Mouse (Mus musculus) gastrocnemius, adult 2 months (tissue): ENCODE results near the gene Ptger4. TPM values are rescaled to one million over a fixed set of nuclear protein-coding genes. Genes with fewer than 3 reads are reported as not detected.

Experiments used
- DNase-seq: peaks from one replicate; pipeline ENCODE4 v3.0.0; 2022
- H3K27ac ChIP-seq: fragments of 200-600 bp; 2 replicates; pipeline ENCODE4 v1.8.1; 2022; ENCODE audit warnings: mild to moderate bottlenecking
- H3K4me3 ChIP-seq: fragments of 200-600 bp; 2 replicates; pipeline ENCODE4 v1.8.1; 2022; ENCODE audit warnings: mild to moderate bottlenecking, moderate library complexity
- CTCF ChIP-seq: fragments of 200-600 bp; IDR thresholded peaks from 2 replicates; pipeline ENCODE4 v1.8.1; 2022; ENCODE audit warnings: antibody characterized with exemption, mild to moderate bottlenecking, moderate library complexity
- intact Hi-C: fragments of 180-260 bp; cut with DNase I; formaldehyde crosslinking; loops from one replicate; pipeline ENCODE4 v1.15.1; 2025
- long read RNA-seq, 2 experiments: library from polyadenylated mRNA; stranded (forward); transcript quantifications; one replicate each; pipeline ENCODE4 v2.0.0; 2021
- total RNA-seq, 2 experiments: library from RNA; stranded (reverse); gene quantifications; 2 replicates each; pipeline ENCODE4 v1.2.3; 2021

Ptger4 gene
- 1 to 10 TPM; 1.2 to 1.9 TPM for total RNA-seq
- long read RNA-seq, experiment 1, result 0 reads
- long read RNA-seq, experiment 2, partial matches to known transcripts, result 0 of 7 reads
- long read RNA-seq, experiment 2, other reads (novel, unspliced or antisense), result 6 of 7 reads

- Histone ChIP-seq H3K4me3 (peak within 1 kb of the TSS; percentile 92), H3K27ac (peak within 1 kb of the TSS; percentile 85)
- peak; percentile 95 for DNase-seq
- TF ChIP-seq CTCF, result no peak
- intact Hi-C loops, result no loop called here
Observed at GRCm38 (mm10) chr15:5243959-5244905, at the start of gene Ptger4. TSS of gene Ptger4 (minus strand) at chr15:5244187.

DNA sequence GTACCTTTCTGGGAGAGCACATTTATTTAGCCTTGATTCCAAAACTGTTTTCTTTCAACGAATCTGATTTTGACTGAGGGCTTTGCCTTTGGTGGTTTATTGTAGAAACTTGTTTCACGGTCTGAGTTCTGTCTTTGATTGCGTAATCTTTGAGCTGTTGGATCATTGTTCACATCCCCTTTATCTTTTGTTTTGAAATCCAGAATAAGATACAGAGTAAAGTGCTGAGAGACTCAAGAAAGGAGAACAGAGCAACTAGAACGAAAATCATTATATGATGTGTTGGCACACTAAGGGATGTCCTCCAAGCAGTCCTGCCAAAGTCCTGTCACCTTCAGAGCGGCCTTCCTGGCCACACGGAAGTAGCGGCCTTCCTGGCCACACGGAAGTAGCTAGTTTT, 44.4 kb upstream of the Ptger4 start:
- DNase-seq, result no peak
- intact Hi-C loops, result no loop called here
- TF ChIP-seq CTCF, result no peak
- H3K27ac ChIP-seq, result no peak overlapping the region
- no peak overlapping the region for H3K4me3 ChIP-seq

DNA sequence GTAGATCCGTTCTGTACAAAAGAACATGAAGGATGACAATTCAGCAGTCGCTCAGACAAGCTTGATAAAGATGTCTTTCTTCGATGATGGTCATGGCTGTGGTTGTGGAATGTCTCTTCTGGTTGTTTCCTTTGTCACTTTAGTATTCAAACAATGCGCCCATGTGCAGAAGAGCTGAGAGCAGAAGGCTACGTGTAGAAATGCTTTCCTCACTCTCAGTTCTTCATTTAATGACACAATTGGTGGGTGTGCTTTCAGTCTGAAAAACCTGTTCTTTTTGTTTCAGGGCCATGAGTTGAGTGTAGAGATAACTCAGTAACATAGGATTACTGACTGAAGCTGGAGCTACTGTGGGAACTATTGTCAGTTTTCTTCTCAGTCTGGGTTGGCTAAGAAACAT, 43.1 kb upstream of the Ptger4 start:
- no peak overlapping the region for H3K4me3 ChIP-seq
- intact Hi-C loops, result no loop called here
- no peak overlapping the region for H3K27ac ChIP-seq
- DNase-seq, result no peak
- no peak for TF ChIP-seq CTCF

- no peak for DNase-seq
- Histone ChIP-seq H3K4me3 (no peak overlapping the region), H3K27ac (no peak overlapping the region)
- no peak for TF ChIP-seq CTCF
- intact Hi-C loops, result no loop called here
Observed at GRCm38 (mm10) chr15:5281316-5281715, 37.3 kb upstream of the Ptger4 start.

- intact Hi-C loops, result no loop called here
- Histone ChIP-seq H3K27ac (peak overlapping the region; percentile 61), H3K4me3 (no peak overlapping the region)
- no peak for TF ChIP-seq CTCF
- no peak for DNase-seq
Observed at GRCm38 (mm10) chr15:5279831-5280230, 35.8 kb upstream of the Ptger4 start.

DNA sequence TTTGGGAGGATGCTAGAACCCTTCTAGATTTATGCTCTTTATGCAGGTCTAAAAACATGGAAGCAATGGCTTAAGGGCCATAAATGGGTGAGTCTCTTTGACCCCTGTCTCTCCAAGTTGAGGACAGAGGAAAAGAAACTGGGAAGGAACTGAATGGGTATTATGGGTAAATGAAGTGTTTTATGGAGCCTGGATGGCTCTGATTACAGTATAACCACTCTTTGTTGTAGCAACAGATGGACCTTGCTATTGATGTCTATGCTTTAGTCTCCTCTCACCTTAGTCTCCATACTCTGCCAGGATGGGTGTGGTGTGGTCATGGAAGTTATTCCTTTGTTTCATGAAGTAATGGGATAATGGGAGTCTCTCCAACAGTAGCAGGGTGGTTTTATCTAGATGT, 34.5 kb upstream of the Ptger4 start:
- TF ChIP-seq CTCF, result no peak
- no peak for DNase-seq
- H3K27ac ChIP-seq, result peak overlapping the region; percentile 38; the same call in 1 of the 2 replicates
- intact Hi-C loops, result no loop called here
- no peak overlapping the region for H3K4me3 ChIP-seq

DNA sequence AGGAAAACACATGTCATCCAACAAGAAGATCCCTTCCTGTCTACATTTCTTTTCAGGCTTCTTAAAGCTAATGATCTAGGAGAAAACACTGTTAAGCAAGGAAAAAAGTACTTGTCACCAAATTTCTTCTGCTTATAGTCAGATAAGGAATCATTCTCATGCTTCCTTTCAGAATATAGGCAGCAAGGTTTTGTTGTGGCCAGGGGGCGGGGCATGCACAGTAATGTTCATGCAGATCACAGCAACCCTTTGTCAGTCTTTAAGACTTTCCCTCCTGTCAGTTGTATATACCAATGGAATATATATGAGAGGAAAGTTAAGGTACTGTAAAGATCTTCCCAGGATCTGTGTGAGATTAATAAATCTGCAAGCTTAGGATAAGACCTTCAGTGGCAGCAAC, 30.0 kb upstream of the Ptger4 start:
- DNase-seq, result no peak
- no peak for TF ChIP-seq CTCF
- H3K27ac ChIP-seq, result no peak overlapping the region
- no peak overlapping the region for H3K4me3 ChIP-seq
- intact Hi-C loops, result no loop called here

- Histone ChIP-seq H3K27ac (no peak overlapping the region), H3K4me3 (no peak overlapping the region)
- intact Hi-C loops, result no loop called here
- TF ChIP-seq CTCF, result no peak
- peak; percentile 21 for DNase-seq
Observed at GRCm38 (mm10) chr15:5266095-5266494, 22.1 kb upstream of the Ptger4 start.

DNA sequence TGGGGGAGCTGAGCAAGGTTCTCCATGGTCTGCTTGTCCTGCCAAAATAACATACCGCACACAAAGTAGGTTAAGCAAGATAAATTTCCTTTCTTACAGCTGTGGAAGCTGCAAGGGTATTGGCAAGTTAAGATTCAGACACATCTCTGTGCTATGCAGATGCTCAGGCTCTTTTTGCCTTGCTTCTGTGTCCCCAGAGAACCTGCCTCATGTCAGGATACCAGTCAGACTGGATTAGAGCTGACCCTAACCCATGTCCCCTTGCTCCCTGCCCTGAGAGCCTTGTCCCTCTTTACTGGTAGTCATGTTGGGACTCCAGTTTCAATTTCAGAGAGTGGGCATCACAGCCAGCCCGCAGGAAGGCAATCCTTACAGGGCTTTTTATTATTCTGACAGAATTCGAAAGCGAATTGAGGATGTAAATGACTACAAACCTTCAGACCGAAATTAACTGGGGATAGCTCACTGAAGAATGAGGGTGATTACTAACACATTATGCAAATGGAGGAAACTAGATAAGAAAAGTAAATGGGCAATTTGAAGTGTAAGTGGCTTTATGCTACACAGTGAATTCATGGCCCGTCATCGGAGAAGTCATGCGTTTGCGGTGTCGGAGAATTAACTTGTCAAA, 19.0 kb upstream of the Ptger4 start:
- peak overlapping the region; percentile 12; the same call in 1 of the 2 replicates for H3K27ac ChIP-seq
- intact Hi-C loops, result no loop called here
- peak overlapping the region; percentile 25; the same call in 1 of the 2 replicates for H3K4me3 ChIP-seq
- no peak for DNase-seq
- TF ChIP-seq CTCF, result no peak

- no peak for DNase-seq
- peak overlapping the region; percentile 25 for H3K4me3 ChIP-seq
- 0 out of 2 replicates have a peak overlapping the region, but pooled peaks have one; percentile 12 for H3K27ac ChIP-seq
- intact Hi-C loops, result no loop called here
- TF ChIP-seq CTCF, result no peak
Observed at GRCm38 (mm10) chr15:5262095-5262667, 18.2 kb upstream of the Ptger4 start.

DNA sequence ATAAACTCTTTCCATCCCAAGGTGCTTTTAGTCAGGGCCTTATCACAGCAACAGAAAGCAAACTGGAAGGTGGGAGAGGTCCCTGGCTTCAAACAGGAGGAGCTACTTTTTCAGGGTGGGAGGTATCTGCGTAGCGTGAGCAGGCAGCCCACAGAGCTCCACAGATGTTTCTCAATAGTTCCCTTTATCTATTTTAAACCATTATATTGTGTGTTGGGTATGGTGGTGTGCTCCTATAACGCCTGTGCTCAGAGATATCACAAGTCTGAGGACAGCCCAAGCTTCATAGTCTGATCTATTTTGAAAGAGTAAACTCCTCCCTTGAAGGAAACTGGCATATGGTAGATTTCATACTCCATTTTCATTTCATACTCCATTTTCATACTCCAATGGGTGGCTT, 17.0 kb upstream of the Ptger4 start:
- H3K4me3 ChIP-seq, result no peak overlapping the region

DNA sequence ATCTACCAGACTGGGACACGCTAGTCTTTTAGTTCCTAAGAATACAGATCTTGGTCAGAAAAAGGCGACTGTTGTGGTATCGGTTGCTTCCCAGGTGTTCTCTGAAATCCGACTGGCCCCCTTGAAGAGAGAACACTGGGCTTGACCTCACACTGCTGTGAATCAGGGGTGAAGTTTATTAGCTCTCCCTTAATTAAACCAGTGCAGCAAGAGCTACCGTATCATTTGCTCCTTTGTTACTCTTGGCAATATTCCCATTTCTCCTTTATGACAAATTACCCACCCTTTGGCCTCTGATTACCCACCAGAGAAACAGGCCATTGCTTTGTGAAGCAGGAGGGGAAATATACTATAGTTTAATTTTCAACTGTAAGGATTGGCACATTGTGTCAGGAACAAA, 16.2 kb upstream of the Ptger4 start:
- no peak overlapping the region for H3K4me3 ChIP-seq
- DNase-seq, result no peak
- no peak overlapping the region for H3K27ac ChIP-seq
- no peak for TF ChIP-seq CTCF
- intact Hi-C loops, result no loop called here

More for the DNA sequence above, 17.0 kb upstream of the Ptger4 start:
- no peak for DNase-seq
- H3K27ac ChIP-seq, result no peak overlapping the region
- TF ChIP-seq CTCF, result no peak
- intact Hi-C loops, result no loop called here

DNA sequence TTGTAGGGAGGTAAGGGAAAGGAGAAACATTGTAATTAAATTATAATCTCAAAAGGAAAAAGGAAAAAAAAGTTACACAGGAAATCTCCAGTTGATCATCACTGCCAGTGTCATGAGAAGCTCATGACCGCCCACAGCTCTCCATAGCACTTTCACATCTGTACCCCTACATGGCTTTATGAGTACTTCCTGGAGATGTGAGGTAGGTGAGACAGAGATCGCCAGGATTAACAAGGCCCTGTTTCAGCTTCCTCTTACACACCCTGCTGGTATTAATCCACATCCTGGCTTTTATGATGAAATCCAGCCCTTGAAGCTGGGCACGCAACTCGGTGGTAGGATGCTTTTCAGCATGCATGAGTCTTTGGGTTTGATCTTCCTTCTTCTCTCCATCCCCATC, 6.2 kb upstream of the Ptger4 start:
- TF ChIP-seq CTCF, result no peak
- Histone ChIP-seq H3K4me3 (no peak overlapping the region), H3K27ac (no peak overlapping the region)
- no peak for DNase-seq
- intact Hi-C loops, result no loop called here
